In genomic region chr12:27849537-27849936, GRCm38 (mm10) we compare ENCODE assay signal across 11 mouse cellular contexts.
DNase-seq lines count a peak whose midpoint lies in the region; ATAC-seq lines count a peak whose summit lies in the region.
"Had no signal": no experiment of that assay in that cellular context is flagged by ENCODE, and none has a peak within 500 bp of the region (broad histone marks: within the 10 kb centered on the region; RNA-seq: fewer than 3 reads in every experiment).

No protein-coding gene starts in this region.

- peak; percentile 13 for DNase-seq in kidney, adult 18-20 months
- peak; percentile 21 for DNase-seq in urinary bladder, postnatal 14 days (ENCODE audit: low spot score)
- DNase-seq in urinary bladder, adult 18-20 months (ENCODE audit: low spot score in 2 of 2), result no peak
- peak; percentile 34 for DNase-seq in adrenal gland, postnatal 25 days
- DNase-seq in testis, postnatal 10 days (ENCODE audit: low spot score), result peak; percentile 73
- no peak for DNase-seq in frontal cortex, postnatal 10 days (ENCODE audit: low spot score in 2 of 2)
- no peak for DNase-seq in cerebellum, adult 11-12 months
- DNase-seq: gastrocnemius, postnatal 36 days; liver, embryonic 13.5 days had no signal

- H3K4me1 ChIP-seq in kidney, embryonic 15.5 days, result 0 out of 2 replicates have a peak, but pooled peaks cover 2% of the 10 kb centered on the region
- H3K4me1 ChIP-seq: liver, embryonic 13.5 days had no signal

- no peaks in the 10 kb centered on the region for H3K36me3 ChIP-seq in kidney, embryonic 15.5 days
- H3K36me3 ChIP-seq: liver, embryonic 13.5 days had no signal

- 91% methylated on average over 3 of the region's 3 CpGs for WGBS in kidney, embryonic 15.5 days

- H3K4me3 ChIP-seq in kidney, embryonic 15.5 days (replicated peaks), result no peak overlapping the region
- H3K4me3 ChIP-seq: liver, embryonic 13.5 days had no signal

- no peaks in the 10 kb centered on the region for H3K27me3 ChIP-seq in kidney, embryonic 15.5 days
- H3K27me3 ChIP-seq: liver, embryonic 13.5 days had no signal

- no peak for ATAC-seq in kidney, embryonic 15.5 days (replicated peaks; ENCODE audit: low FRiP score)
- ATAC-seq: activated CD4-positive, CD25-positive, alpha-beta regulatory T cell, adult 4 months had no signal

- H3K27ac ChIP-seq in kidney, embryonic 15.5 days, result no peak overlapping the region
- H3K27ac ChIP-seq: liver, embryonic 13.5 days had no signal

- no peak overlapping the region for H3K4me2 ChIP-seq in kidney, embryonic 15.5 days
- H3K4me2 ChIP-seq: liver, embryonic 13.5 days had no signal

- no peak overlapping the region for H3K9ac ChIP-seq in kidney, embryonic 15.5 days
- H3K9ac ChIP-seq: liver, embryonic 13.5 days had no signal

- no peaks in the 10 kb centered on the region for H3K9me3 ChIP-seq in kidney, embryonic 15.5 days (replicated peaks)
- H3K9me3 ChIP-seq: liver, embryonic 13.5 days had no signal

Comparison
In these comparisons a context has a peak if more than half of its experiments do, and no peak if none do; other contexts are left out.
1. DNase-seq: peak in kidney, adult 18-20 months (single experiment), urinary bladder, postnatal 14 days (single experiment), adrenal gland, postnatal 25 days (single experiment) and testis, postnatal 10 days (single experiment); none in urinary bladder, adult 18-20 months (0 of 2), frontal cortex, postnatal 10 days (0 of 2) and cerebellum, adult 11-12 months (single experiment).